Mouse (Mus musculus): ENCODE measurements at regions not wholly inside any gene's neighbourhood (a gene's known extent, or its start where the extent isn't known, plus 50 kb on each side); places are given as distances from the start of the nearest gene placed in this dataset.

GRCm38 (mm10) chr8:90635766-90636492 is 181.3 kb downstream of the Gm19935 start:
- no peak for DNase-seq

GRCm38 (mm10) chr8:90630796-90631195 is 186.4 kb downstream of the Gm19935 start:
- DNase-seq = no peak

GRCm38 (mm10) chr8:90608410-90608809 is 208.8 kb downstream of the Gm19935 start:
- no peak for DNase-seq

GRCm38 (mm10) chr8:90600946-90601695 is 216.1 kb downstream of the Gm19935 start:
- peak; percentile 17 for DNase-seq

GRCm38 (mm10) chr8:90597376-90597775 is 219.8 kb downstream of the Gm19935 start:
- DNase-seq = peak; percentile 6

GRCm38 (mm10) chr8:90579426-90579825 is 231.3 kb upstream of the Tox3 start:
- no peak for DNase-seq

- no peak for DNase-seq
Measured at GRCm38 (mm10) chr8:90576976-90577375, 228.8 kb upstream of the Tox3 start.

GRCm38 (mm10) chr8:90574676-90575075 is 226.5 kb upstream of the Tox3 start:
- no peak for DNase-seq

- DNase-seq = no peak
Measured at GRCm38 (mm10) chr8:90556079-90556427, 207.9 kb upstream of the Tox3 start.

GRCm38 (mm10) chr8:90555415-90556078 is 207.4 kb upstream of the Tox3 start:
- DNase-seq = no peak

- DNase-seq = no peak
Measured at GRCm38 (mm10) chr8:90547276-90547675, 199.1 kb upstream of the Tox3 start.

GRCm38 (mm10) chr8:90542619-90543018 is 194.5 kb upstream of the Tox3 start:
- DNase-seq = no peak

- DNase-seq = no peak
Measured at GRCm38 (mm10) chr8:90536196-90536640, 188.1 kb upstream of the Tox3 start.

- DNase-seq = no peak
Measured at GRCm38 (mm10) chr8:90535515-90536156, 187.5 kb upstream of the Tox3 start.

GRCm38 (mm10) chr8:90521393-90521792 is 173.2 kb upstream of the Tox3 start:
- DNase-seq = no peak

GRCm38 (mm10) chr8:90520186-90520585 is 172.0 kb upstream of the Tox3 start:
- no peak for DNase-seq

GRCm38 (mm10) chr8:90519567-90519966 is 171.4 kb upstream of the Tox3 start:
- no peak for DNase-seq

- DNase-seq = no peak
Measured at GRCm38 (mm10) chr8:90514191-90514590, 166.0 kb upstream of the Tox3 start.

GRCm38 (mm10) chr8:90513601-90514000 is 165.5 kb upstream of the Tox3 start:
- no peak for DNase-seq

GRCm38 (mm10) chr8:90513102-90513501 is 165.0 kb upstream of the Tox3 start:
- no peak for DNase-seq

- DNase-seq = no peak
Measured at GRCm38 (mm10) chr8:90512594-90512993, 164.5 kb upstream of the Tox3 start.

GRCm38 (mm10) chr8:90504521-90504920 is 156.4 kb upstream of the Tox3 start:
- DNase-seq = no peak

GRCm38 (mm10) chr8:90503306-90503705 is 155.2 kb upstream of the Tox3 start:
- no peak for DNase-seq
